In genomic region chr3:130541541-130541940, GRCm38 (mm10) we compare ENCODE assay signal across 16 mouse cellular contexts.
"Had no signal": no experiment of that assay in that cellular context is flagged by ENCODE, and none has a peak within 500 bp of the region (broad histone marks: within the 10 kb centered on the region; RNA-seq: fewer than 3 reads in every experiment).

No protein-coding gene starts in this region.

- DNase-seq: retina, postnatal 1 day; right cerebral cortex, adult 18-20 months; right cerebral cortex, postnatal 14 days; right cerebral cortex, postnatal 25 days; right cerebral cortex, postnatal 4 days; spleen, adult 18-20 months; thymus, adult 18-20 months; thymus, adult 2 months; thymus, postnatal 14 days; thymus, postnatal 25 days; thymus, postnatal 36 days; thymus, postnatal 4 days had no signal

- H3K27me3 ChIP-seq: neural tube, embryonic 13.5 days; neural tube, embryonic 15.5 days; stomach, embryonic 15.5 days had no signal

- H3K4me3 ChIP-seq: neural tube, embryonic 13.5 days; neural tube, embryonic 15.5 days; stomach, embryonic 15.5 days had no signal

- H3K27ac ChIP-seq: neural tube, embryonic 13.5 days; neural tube, embryonic 15.5 days; stomach, embryonic 15.5 days; stomach, postnatal 0 days had no signal

- H3K4me1 ChIP-seq: neural tube, embryonic 13.5 days; neural tube, embryonic 15.5 days; stomach, embryonic 15.5 days had no signal

- H3K9ac ChIP-seq: neural tube, embryonic 13.5 days; neural tube, embryonic 15.5 days; stomach, embryonic 15.5 days had no signal

- H3K36me3 ChIP-seq: neural tube, embryonic 13.5 days; neural tube, embryonic 15.5 days; stomach, embryonic 15.5 days had no signal

- H3K4me2 ChIP-seq: neural tube, embryonic 13.5 days; neural tube, embryonic 15.5 days; stomach, embryonic 15.5 days had no signal

- H3K9me3 ChIP-seq: neural tube, embryonic 13.5 days; neural tube, embryonic 15.5 days; stomach, embryonic 15.5 days had no signal
